Mouse (Mus musculus): ENCODE measurements around the gene Il17re.

DNA sequence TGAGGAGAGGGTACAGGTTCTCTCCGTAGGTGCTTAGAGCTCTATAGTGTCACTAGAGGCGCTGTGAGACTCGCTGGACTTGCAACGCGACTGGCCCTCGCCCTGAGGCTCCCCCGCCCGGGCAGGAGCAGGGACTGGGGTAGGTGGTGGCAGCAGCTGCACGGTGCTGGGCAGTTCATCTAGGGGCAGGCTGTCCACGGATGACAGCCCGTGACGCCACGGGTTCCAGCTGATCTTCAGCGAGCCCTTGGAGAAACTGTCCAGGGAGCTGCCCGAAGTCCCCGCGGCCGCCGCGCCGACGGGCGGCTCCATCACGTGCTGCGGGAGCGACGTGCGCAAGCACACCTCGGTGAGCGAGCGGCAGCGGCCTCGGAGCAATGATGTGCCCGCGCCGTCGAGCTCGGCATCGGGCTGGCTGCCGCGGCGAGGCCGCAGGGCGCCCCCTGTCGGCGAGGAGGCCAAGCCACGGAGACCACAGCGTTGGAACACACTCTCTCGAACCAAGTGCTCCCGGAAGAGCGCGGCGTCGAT is 36.0 kb downstream of the Il17re start:
- TF ChIP-seq CTCF (IDR thresholded peaks at IDR 0.05; ENCODE audit: low read depth, low read length) = no peak
- no peak for TF ChIP-seq POLR2A (IDR thresholded peaks at IDR 0.05; ENCODE audit: borderline replicate concordance, low read depth, low read length)
